Mouse (Mus musculus) testis, adult 2 months (tissue): ENCODE measurements around the gene Rps6kc1. TPM values are rescaled to one million over a fixed set of nuclear protein-coding genes. Genes with fewer than 3 reads are reported as not detected.

Source experiments
- H3K27ac ChIP-seq: fragments of 200-500 bp; 2 replicates; pipeline ENCODE4 v1.5.1; 2012; ENCODE audit warnings: low read depth, low read length; ENCODE audit not compliant: control insufficient read depth, insufficient read depth
- H3K27me3 ChIP-seq: fragments of 200-500 bp; 2 replicates; pipeline ENCODE4 v1.6.1; 2012; ENCODE audit warnings: mild to moderate bottlenecking, low read length, moderate library complexity; ENCODE audit not compliant: control insufficient read depth, insufficient read depth
- H3K36me3 ChIP-seq: fragments of 200-500 bp; 2 replicates; pipeline ENCODE4 v1.6.1; 2012; ENCODE audit warnings: mild to moderate bottlenecking, low read length; ENCODE audit not compliant: control insufficient read depth, insufficient read depth
- H3K4me1 ChIP-seq: fragments of 200-500 bp; 2 replicates; pipeline ENCODE4 v1.6.1; 2012; ENCODE audit warnings: low read length; ENCODE audit not compliant: control insufficient read depth, insufficient read depth
- H3K4me3 ChIP-seq: fragments of 200-500 bp; 2 replicates; pipeline ENCODE4 v1.5.1; 2012; ENCODE audit warnings: low read depth, mild to moderate bottlenecking, low read length, moderate library complexity, mixed read lengths; ENCODE audit not compliant: control insufficient read depth
- CTCF ChIP-seq: fragments of 200-500 bp; IDR thresholded peaks from 2 replicates; pipeline ENCODE4 v1.5.1; 2012; ENCODE audit warnings: low read depth, mild to moderate bottlenecking, inconsistent platforms, low read length, moderate library complexity; ENCODE audit not compliant: control insufficient read depth, insufficient read depth, insufficient replicate concordance
- POLR2A ChIP-seq: fragments of 200-500 bp; IDR thresholded peaks from 2 replicates; pipeline ENCODE4 v1.6.1; 2012; ENCODE audit warnings: low read depth, mild to moderate bottlenecking, inconsistent platforms, low read length, moderate library complexity; ENCODE audit not compliant: control insufficient read depth
- polyA plus RNA-seq: library from polyadenylated mRNA; depleted of rRNA; stranded (reverse); fragments of >200 nt; gene quantifications from 2 replicates; pipeline ENCODE4 v1.2.3, GENCODE M21; 2012

Gene Rps6kc1
- polyA plus RNA-seq, 1 experiment, result 3.0 TPM

DNA sequence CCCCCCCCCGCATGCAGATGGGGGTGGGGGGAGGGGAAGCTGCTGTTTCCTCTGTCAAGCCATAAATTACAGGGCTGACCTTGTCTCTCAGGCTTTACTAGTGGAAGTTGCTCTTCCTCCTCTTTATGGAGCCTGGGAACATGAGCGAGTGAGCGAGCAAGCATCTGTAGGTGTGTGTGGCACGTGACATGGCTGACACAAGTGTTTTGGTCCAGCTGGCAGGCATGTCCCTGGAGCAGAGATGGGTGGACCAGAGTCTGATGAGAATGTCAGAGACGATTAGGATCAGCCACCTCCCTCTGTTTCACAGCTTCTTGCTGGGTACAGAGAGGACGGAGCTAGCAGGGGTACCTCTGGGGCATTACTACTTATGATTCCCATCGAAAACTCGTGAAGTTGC is 153.7 kb downstream of the Rps6kc1 start:
- H3K4me3 ChIP-seq, result no peak overlapping the region
- TF ChIP-seq CTCF (no peak), POLR2A (no peak)
- H3K27me3 ChIP-seq, result no peaks in the 10 kb centered on the region
- H3K36me3 ChIP-seq, result no peaks in the 10 kb centered on the region
- no peaks in the 10 kb centered on the region for H3K4me1 ChIP-seq
- no peak overlapping the region for H3K27ac ChIP-seq

- Histone ChIP-seq H3K4me3 (no peak overlapping the region), H3K36me3 (no peaks in the 10 kb centered on the region), H3K27me3 (no peaks in the 10 kb centered on the region), H3K27ac (no peak overlapping the region), H3K4me1 (no peaks in the 10 kb centered on the region)
- TF ChIP-seq CTCF (no peak), POLR2A (no peak)
These were observed 159.6 kb downstream of the Rps6kc1 start for GRCm38 (mm10) chr1:190751794-190752570.

- TF ChIP-seq CTCF, result peak; percentile 26; the same call in 1 of the 2 replicates
- no peak for TF ChIP-seq POLR2A
- no peak overlapping the region for H3K27ac ChIP-seq
- H3K4me1 ChIP-seq, result peaks cover 7% of the 10 kb centered on the region; the same call in 1 of the 2 replicates
- no peak overlapping the region for H3K4me3 ChIP-seq
- H3K36me3 ChIP-seq, result no peaks in the 10 kb centered on the region
- H3K27me3 ChIP-seq, result no peaks in the 10 kb centered on the region
These were observed 162.6 kb downstream of the Rps6kc1 start for GRCm38 (mm10) chr1:190748937-190749336.

GRCm38 (mm10) chr1:190741421-190741820 is 170.1 kb downstream of the Rps6kc1 start:
- H3K27ac ChIP-seq, result no peak overlapping the region
- peaks cover 7% of the 10 kb centered on the region; the same call in 1 of the 2 replicates for H3K4me1 ChIP-seq
- H3K4me3 ChIP-seq, result no peak overlapping the region
- no peaks in the 10 kb centered on the region for H3K27me3 ChIP-seq
- H3K36me3 ChIP-seq, result no peaks in the 10 kb centered on the region
- TF ChIP-seq CTCF (no peak), POLR2A (no peak)

DNA sequence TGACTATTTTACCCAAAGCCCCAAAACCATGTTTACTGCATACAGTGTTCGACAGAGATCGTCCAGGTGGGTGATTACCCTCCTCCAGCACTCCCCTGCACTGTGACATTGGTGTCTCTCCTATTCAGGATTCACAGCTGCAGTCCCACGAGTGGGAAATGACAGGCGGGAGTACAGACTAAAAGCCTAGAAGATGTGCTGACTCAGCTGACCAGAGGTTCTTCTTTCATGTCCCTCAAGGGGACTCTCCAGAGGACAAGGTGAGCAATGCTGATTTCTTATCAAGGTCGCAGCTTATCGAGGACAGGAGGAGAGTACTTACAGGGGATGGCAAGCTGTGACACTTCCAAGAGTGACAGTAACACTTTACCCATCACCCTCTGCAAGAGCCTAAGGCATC is 178.8 kb downstream of the Rps6kc1 start:
- Histone ChIP-seq H3K4me3 (no peak overlapping the region), H3K27me3 (no peaks in the 10 kb centered on the region), H3K27ac (no peak overlapping the region), H3K4me1 (no peaks in the 10 kb centered on the region; the same call in 1 of the 2 replicates), H3K36me3 (no peaks in the 10 kb centered on the region)
- TF ChIP-seq POLR2A (no peak), CTCF (no peak)

DNA sequence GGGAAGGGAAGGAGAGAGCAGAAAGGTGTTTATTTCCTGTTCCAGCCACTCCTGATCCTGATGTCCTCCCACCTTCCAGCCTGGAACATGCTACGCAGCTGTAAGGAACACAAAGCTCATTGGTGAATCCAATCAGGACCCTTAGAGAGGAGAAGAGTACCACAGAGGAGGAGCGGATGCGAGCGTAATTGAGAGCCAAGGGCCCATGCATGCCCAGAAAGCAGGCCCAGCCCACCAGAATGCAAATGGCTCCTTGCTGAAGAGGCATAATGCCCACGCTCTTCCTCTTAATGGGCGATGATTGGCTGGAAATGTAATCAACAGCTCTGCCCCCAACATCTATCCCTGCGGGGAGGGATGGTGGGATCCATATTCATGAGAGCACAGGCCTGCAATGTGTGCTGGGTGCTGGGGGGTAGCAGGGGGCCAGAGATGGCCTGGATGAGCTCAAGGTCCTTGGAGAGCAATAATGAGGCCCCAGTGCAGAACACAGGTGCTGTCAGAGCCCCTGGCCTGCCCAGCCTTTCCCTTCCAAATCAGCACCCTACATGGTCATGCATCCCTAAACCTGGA is 182.0 kb downstream of the Rps6kc1 start:
- no peak overlapping the region for H3K4me3 ChIP-seq
- H3K27ac ChIP-seq, result no peak overlapping the region
- H3K4me1 ChIP-seq, result no peaks in the 10 kb centered on the region; the same call in 1 of the 2 replicates
- no peaks in the 10 kb centered on the region for H3K36me3 ChIP-seq
- no peaks in the 10 kb centered on the region for H3K27me3 ChIP-seq
- no peak for TF ChIP-seq POLR2A
- TF ChIP-seq CTCF, result no peak

DNA sequence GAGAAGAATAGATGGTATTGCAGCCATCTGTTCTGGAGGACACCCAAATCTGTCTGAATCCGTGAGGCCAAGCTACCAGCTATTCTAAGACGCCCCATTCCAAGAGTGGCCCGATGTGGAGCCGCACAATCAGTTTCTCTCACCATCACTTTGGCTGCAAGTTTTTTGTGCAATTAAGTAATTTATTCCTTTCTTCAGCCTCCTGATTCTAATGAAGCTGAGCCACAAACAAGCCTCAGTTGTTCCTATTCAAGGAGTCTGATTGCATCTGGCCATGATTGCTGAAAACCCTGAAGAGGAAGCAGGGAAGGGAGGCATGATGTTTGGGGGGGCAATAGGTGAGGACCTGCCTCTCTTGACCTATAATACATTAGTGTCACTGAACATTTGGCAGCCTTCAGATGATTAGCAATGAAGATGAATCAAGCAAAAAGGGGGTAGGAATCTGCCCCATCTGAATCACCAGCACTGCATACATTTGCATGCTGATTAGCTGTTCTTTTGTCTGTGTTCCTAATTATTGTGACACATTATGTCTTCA is 183.4 kb downstream of the Rps6kc1 start:
- TF ChIP-seq POLR2A (no peak), CTCF (no peak)
- Histone ChIP-seq H3K27me3 (no peaks in the 10 kb centered on the region), H3K4me1 (no peaks in the 10 kb centered on the region), H3K4me3 (no peak overlapping the region), H3K36me3 (no peaks in the 10 kb centered on the region), H3K27ac (no peak overlapping the region)
